Mouse (Mus musculus) heart, postnatal 0 days (tissue): ENCODE measurements around the gene Uchl1.

Experiments used
- CTCF ChIP-seq: IDR thresholded peaks from 2 replicates; pipeline ENCODE4 v1.5.1; 2016; ENCODE audit warnings: antibody characterized with exemption, control low read depth, low read depth
- EP300 ChIP-seq: IDR thresholded peaks from 2 replicates; pipeline ENCODE4 v1.6.1; 2016; ENCODE audit warnings: antibody characterized with exemption, low read depth

- TF ChIP-seq CTCF: no peak
- no peak for TF ChIP-seq EP300
Measured at GRCm38 (mm10) chr5:66675189-66675890, 551 bp upstream of the Uchl1 start.
